Comparison of ENCODE assay signal across 23 mouse cellular contexts in genomic region chr19:40248476-40248875, GRCm38 (mm10).
"Had no signal": no experiment of that assay in that cellular context is flagged by ENCODE, and none has a peak within 500 bp of the region (broad histone marks: within the 10 kb centered on the region; RNA-seq: fewer than 3 reads in every experiment).

No protein-coding gene starts in this region.

- H3K4me2 ChIP-seq: hindbrain, embryonic 12.5 days; hindbrain, embryonic 14.5 days; kidney, embryonic 15.5 days; limb, embryonic 13.5 days; limb, embryonic 15.5 days; liver, embryonic 12.5 days had no signal

- DNase-seq: gastrocnemius, postnatal 25 days; heart, postnatal 4 days; kidney, adult 11 months; kidney, adult 2 months; kidney, adult 9 months; kidney, postnatal 14 days; kidney, postnatal 36 days; layer of hippocampus, adult 9-11 months; layer of hippocampus, postnatal 36 days; left cerebral cortex, postnatal 4 days had no signal

- ATAC-seq: forebrain, embryonic 16.5 days; hindbrain, embryonic 16.5 days; intestine, embryonic 16.5 days; liver, embryonic 12.5 days had no signal

- H3K4me3 ChIP-seq: hindbrain, embryonic 10.5 days; hindbrain, embryonic 12.5 days; kidney, embryonic 15.5 days; limb, embryonic 13.5 days; limb, embryonic 15.5 days; liver, embryonic 12.5 days had no signal

- H3K9me3 ChIP-seq: heart, embryonic 10.5 days; hindbrain, embryonic 10.5 days; hindbrain, embryonic 12.5 days; kidney, embryonic 15.5 days; limb, embryonic 13.5 days; limb, embryonic 15.5 days; liver, embryonic 12.5 days had no signal

- H3K27ac ChIP-seq: hindbrain, embryonic 10.5 days; hindbrain, embryonic 12.5 days; hindbrain, embryonic 14.5 days; kidney, embryonic 15.5 days; kidney, postnatal 0 days; limb, embryonic 13.5 days; limb, embryonic 15.5 days; liver, embryonic 14.5 days had no signal

- H3K36me3 ChIP-seq: hindbrain, embryonic 10.5 days; hindbrain, embryonic 12.5 days; kidney, embryonic 15.5 days; limb, embryonic 13.5 days had no signal

- H3K27me3 ChIP-seq: hindbrain, embryonic 12.5 days; kidney, embryonic 15.5 days; limb, embryonic 13.5 days; limb, embryonic 15.5 days; liver, embryonic 12.5 days had no signal

- H3K9ac ChIP-seq: hindbrain, embryonic 12.5 days; hindbrain, embryonic 14.5 days; kidney, embryonic 15.5 days; limb, embryonic 13.5 days; limb, embryonic 15.5 days; liver, embryonic 12.5 days; liver, embryonic 14.5 days had no signal

- H3K4me1 ChIP-seq: hindbrain, embryonic 12.5 days; kidney, embryonic 15.5 days; limb, embryonic 15.5 days had no signal
